Comparison of ENCODE assay signal across 13 mouse cellular contexts in the genomic region with DNA sequence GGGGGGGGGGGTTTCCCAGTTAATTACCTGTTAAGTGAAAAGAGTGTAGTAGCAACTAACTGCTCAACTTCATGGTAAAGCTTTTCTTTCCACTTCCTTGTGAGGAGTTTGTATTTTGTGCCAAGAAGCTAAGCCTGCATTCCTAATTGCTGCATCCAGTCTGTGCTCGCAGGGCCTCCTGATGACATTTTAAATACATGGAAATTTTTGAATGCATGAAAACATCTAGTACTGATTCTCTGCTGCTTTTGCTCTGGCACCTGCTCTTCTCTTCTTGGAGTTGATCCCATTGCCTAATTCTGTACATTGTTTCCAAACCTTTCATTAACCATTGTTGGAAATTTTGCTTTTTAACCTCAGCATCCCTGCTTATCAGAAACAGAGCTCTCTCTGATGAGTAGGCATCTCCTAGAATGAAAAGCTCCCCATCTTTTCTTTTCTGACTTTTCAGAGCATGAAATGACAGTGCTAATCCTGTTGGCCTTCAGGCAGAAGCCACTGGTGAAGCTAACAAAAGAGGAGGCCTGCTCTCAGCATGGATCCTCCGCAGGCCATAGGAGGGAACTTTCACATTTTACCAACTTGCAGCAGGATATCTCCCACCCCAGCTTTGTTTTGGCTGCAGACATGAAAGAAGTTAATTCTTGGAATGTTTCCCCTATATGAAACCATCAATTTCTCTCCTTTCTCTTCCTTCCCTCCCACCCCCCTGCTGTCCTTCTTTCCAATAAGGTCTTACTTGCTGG.
DNase-seq lines count a peak whose midpoint lies in the region; ATAC-seq and TF ChIP-seq lines count a peak whose summit lies in the region.
"Had no signal": no experiment of that assay in that cellular context is flagged by ENCODE, and none has a peak within 500 bp of the region (broad histone marks: within the 10 kb centered on the region; RNA-seq: fewer than 3 reads in every experiment).

No protein-coding gene starts in this region.

- TF ChIP-seq CTCF in hindbrain, postnatal 0 days (IDR thresholded peaks at IDR 0.05; ENCODE audit: low read depth), result no peak
- TF ChIP-seq CTCF in liver, postnatal 0 days (IDR thresholded peaks at IDR 0.05; ENCODE audit: low read depth), result no peak

- no peak overlapping the region for H3K4me2 ChIP-seq in neural tube, embryonic 13.5 days
- no peak overlapping the region for H3K4me2 ChIP-seq in hindbrain, postnatal 0 days (ENCODE audit: low read depth, low read length)
- H3K4me2 ChIP-seq in liver, postnatal 0 days (ENCODE audit: low read depth, low read length), result no peak overlapping the region
- H3K4me2 ChIP-seq: stomach, embryonic 15.5 days had no signal

- H3K27ac ChIP-seq in neural tube, embryonic 13.5 days (replicated peaks), result peak overlapping the region; percentile 11; the same call in 1 of the 2 replicates
- peak overlapping the region; percentile 54; the same call in 1 of the 2 replicates for H3K27ac ChIP-seq in hindbrain, postnatal 0 days
- H3K27ac ChIP-seq in liver, postnatal 0 days (ENCODE audit: low read depth), result no peak overlapping the region
- H3K27ac ChIP-seq: stomach, embryonic 15.5 days had no signal

- no peak overlapping the region for H3K9ac ChIP-seq in neural tube, embryonic 13.5 days
- H3K9ac ChIP-seq in hindbrain, postnatal 0 days (replicated peaks; ENCODE audit: low read length), result no peak overlapping the region
- no peak overlapping the region for H3K9ac ChIP-seq in liver, postnatal 0 days (replicated peaks)
- H3K9ac ChIP-seq: stomach, embryonic 15.5 days had no signal

- DNase-seq in neural tube, embryonic 10.5 days (ENCODE audit: extremely low spot score, low spot score), result no peak
- DNase-seq in cerebellum, postnatal 10 days, result peak; percentile 10 to 33
- peak; percentile 39 for DNase-seq in hindbrain, postnatal 0 days (ENCODE audit: low spot score)
- DNase-seq in liver, postnatal 0 days, result no peak
- DNase-seq in lung, adult 18-20 months, result no peak
- DNase-seq in T-cell, adult 2 months (ENCODE audit: low spot score), result no peak
- DNase-seq: gastrocnemius, postnatal 36 days; heart, postnatal 14 days; kidney, adult 9 months; right cerebral cortex, postnatal 25 days had no signal

- WGBS in neural tube, embryonic 13.5 days, result 24% methylated on average over 2 of the region's 2 CpGs
- WGBS in hindbrain, postnatal 0 days, result 14% methylated on average over 2 of the region's 2 CpGs
- WGBS in liver, postnatal 0 days (ENCODE audit: insufficient replicate concordance), result 88% methylated on average over 2 of the region's 2 CpGs

- no peak for TF ChIP-seq EP300 in liver, postnatal 0 days (IDR thresholded peaks at IDR 0.05; ENCODE audit: low read depth)

- H3K4me1 ChIP-seq in neural tube, embryonic 13.5 days (replicated peaks), result no peaks in the 10 kb centered on the region
- no peaks in the 10 kb centered on the region for H3K4me1 ChIP-seq in hindbrain, postnatal 0 days (ENCODE audit: insufficient read depth, low read length)
- no peaks in the 10 kb centered on the region for H3K4me1 ChIP-seq in liver, postnatal 0 days (ENCODE audit: insufficient read depth)
- H3K4me1 ChIP-seq: stomach, embryonic 15.5 days had no signal

- H3K9me3 ChIP-seq in neural tube, embryonic 13.5 days, result no peaks in the 10 kb centered on the region
- H3K9me3 ChIP-seq in hindbrain, postnatal 0 days (ENCODE audit: low read length), result no peaks in the 10 kb centered on the region
- no peaks in the 10 kb centered on the region for H3K9me3 ChIP-seq in liver, postnatal 0 days (ENCODE audit: low read length)
- H3K9me3 ChIP-seq: stomach, embryonic 15.5 days had no signal

- no peaks in the 10 kb centered on the region for H3K27me3 ChIP-seq in neural tube, embryonic 13.5 days
- no peaks in the 10 kb centered on the region for H3K27me3 ChIP-seq in hindbrain, postnatal 0 days (ENCODE audit: insufficient read depth, low read length)
- no peaks in the 10 kb centered on the region for H3K27me3 ChIP-seq in liver, postnatal 0 days (ENCODE audit: insufficient read depth, low read length)
- H3K27me3 ChIP-seq: stomach, embryonic 15.5 days had no signal

- ATAC-seq in neural tube, embryonic 13.5 days (ENCODE audit: low read depth), result no peak
- no peak for ATAC-seq in hindbrain, postnatal 0 days
- ATAC-seq in liver, postnatal 0 days, result no peak
- ATAC-seq: activated CD4-positive, CD25-positive, alpha-beta regulatory T cell, adult 4 months had no signal

- H3K4me3 ChIP-seq in neural tube, embryonic 13.5 days, result no peak overlapping the region
- H3K4me3 ChIP-seq in hindbrain, postnatal 0 days (ENCODE audit: low read length), result no peak overlapping the region
- no peak overlapping the region for H3K4me3 ChIP-seq in liver, postnatal 0 days (ENCODE audit: low read depth, low read length)
- H3K4me3 ChIP-seq: stomach, embryonic 15.5 days had no signal

- H3K36me3 ChIP-seq in neural tube, embryonic 13.5 days, result no peaks in the 10 kb centered on the region
- H3K36me3 ChIP-seq in hindbrain, postnatal 0 days (ENCODE audit: insufficient read depth, low read length), result no peaks in the 10 kb centered on the region
- peaks cover 2% of the 10 kb centered on the region; the same call in 1 of the 2 replicates for H3K36me3 ChIP-seq in liver, postnatal 0 days (replicated peaks; ENCODE audit: insufficient read depth, low read length)
- H3K36me3 ChIP-seq: stomach, embryonic 15.5 days had no signal

Comparison
In these comparisons a context has a peak if more than half of its experiments do, and no peak if none do; other contexts are left out.
1. DNase-seq: peak in cerebellum, postnatal 10 days (2 of 2) and hindbrain, postnatal 0 days (single experiment); none in neural tube, embryonic 10.5 days (single experiment), liver, postnatal 0 days (single experiment), lung, adult 18-20 months (0 of 2) and T-cell, adult 2 months (single experiment).